Mouse (Mus musculus) erythroid progenitor cell, adult 5-6 weeks (primary cell): Measurements from ENCODE around the gene Pde4d. TPM values are rescaled to one million over a fixed set of nuclear protein-coding genes. Genes with fewer than 3 reads are reported as not detected.
"Not testable (repeated sequence)": the region's sequence is repeated elsewhere in the genome, so short reads cannot be mapped to it uniquely, and the experiment has no call there.

Experiments used
- ATAC-seq: replicated peaks from 2 replicates; pipeline ENCODE4 v1.8.0; 2016; ENCODE audit warnings: moderate number of reproducible peaks, mild to moderate bottlenecking, moderate TSS enrichment, inconsistent platforms; ENCODE audit not compliant: poor library complexity, low FRiP score, severe bottlenecking
- total RNA-seq, 2 experiments: library from RNA; stranded (forward) in 1 of 2; stranded (reverse) in 1 of 2; fragments of 150-400 nt in 1 of 2; fragments of 186-747, 209-891 nt in 1 of 2; gene quantifications; 2 replicates each; pipeline versions ENCODE4 v1.2.3 to v1.2.4; 2015 to 2017; ENCODE audit warnings: low replicate concordance in 2 of 2

Pde4d gene
- total RNA-seq, 2 experiments from 2014 or later: 61.3 to 82.2 TPM

DNA sequence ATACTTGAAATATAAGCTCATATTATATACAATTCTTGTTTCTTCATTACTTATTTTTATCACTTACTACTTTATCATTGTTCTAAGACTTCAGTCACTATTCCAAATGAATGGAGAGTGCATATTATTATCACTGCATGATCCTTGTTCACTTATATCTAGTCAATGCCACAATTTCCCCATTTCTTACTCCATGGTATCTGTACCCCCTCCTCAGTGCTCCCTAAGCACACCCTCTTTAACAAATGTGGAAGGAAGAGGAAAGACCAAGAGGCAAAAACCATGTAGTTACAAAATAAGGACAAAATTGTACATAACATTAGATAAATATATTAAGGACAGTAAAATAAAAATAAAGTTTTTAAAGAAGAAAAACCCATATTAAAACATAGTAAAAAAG lies 216.8 kb downstream of the Pde4d start:
- no peak for ATAC-seq

DNA sequence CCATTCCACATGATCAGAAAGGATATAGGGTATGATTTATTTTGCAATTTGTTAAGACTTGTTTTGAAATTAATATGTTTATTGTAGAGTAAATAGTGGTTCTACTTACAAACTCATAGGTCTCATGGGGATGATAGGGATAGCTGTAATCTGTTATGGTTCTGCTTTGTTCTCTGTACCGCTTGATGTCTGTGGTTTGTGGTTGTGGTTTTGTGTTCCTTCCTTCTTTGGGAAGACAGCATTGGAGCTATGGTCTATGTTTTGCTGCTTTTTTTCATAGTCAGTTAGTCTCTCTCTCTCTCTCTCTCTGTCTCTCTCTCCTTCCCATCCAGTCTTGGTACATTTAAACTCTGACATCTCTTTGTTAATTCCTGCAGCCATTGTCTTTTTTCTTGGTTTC lies 217.3 kb downstream of the Pde4d start:
- ATAC-seq: no peak

DNA sequence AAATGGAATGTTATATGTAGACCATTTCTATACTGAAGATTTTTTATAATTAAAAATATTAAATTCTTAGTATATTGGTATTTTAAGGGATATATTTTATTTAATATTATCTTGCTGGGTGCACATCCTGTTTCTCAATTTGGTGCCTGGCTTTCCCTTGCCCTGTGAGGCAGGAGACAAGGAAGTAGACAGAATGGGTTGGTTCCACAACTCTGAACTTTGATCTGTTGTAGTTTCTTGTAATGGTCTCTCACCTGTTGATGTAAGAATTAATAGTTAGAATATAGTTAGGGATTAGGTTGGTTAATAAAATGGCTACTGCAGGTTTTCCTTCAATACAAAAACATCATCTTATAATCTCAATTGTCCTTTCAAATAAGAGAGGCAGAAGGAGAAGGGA lies 227.3 kb downstream of the Pde4d start:
- ATAC-seq: no peak

DNA sequence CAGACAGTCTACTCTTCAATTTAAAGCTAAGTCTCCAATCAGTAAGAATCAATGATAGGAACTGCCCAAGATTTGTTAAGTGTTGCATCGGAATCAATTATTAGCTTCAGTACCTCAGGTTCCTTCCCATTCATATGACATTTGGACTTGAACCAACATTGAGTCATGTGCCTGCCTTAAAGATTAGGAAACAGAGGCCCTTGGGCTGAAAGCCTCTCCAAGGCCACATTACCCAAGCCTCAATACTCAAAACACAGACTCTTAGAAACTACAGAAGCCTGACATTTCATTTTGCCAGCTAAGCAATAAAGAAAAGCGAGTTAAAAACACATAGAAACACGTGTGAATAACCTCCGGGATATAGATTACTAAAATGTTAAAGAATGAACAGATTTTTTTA lies 233.3 kb downstream of the Pde4d start:
- no peak for ATAC-seq

DNA sequence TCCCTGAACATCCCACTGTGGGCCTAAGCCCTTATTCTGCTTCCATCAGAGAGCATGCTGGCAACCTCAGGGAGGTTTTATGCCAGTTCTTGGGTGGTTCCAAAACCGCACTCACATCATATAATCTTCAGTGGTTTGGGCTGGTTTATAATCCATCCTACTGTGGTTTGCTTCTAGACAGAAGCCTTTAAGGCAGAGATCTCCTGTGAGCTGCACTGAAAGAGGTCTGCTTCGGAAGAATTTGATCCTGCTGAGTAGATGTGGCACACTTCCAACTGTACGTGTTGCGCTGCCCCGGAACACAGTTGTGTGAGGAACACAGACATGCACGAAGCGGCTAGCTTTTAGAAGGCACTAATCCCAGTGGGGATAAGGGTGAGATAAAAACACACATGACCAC lies 236.1 kb downstream of the Pde4d start:
- ATAC-seq: no peak

DNA sequence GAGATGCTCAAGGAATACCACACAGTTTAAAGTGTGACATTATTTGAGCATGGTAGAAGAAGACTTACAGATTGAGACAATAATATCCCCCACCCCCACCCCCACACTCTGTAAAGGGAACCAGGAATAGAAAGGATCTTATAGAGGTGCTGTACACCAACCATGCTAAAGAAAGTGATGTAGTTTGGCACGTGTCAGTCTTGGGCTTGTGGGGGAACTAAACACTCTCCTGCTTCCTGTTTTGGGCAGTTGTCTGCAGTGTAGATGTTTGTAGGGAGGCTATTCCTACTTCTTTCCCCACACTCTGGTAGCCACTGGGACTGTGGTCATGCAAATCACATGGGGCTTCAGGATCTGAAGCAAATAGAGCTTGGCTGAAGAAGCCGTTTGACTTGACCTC lies 236.5 kb downstream of the Pde4d start:
- no peak for ATAC-seq

DNA sequence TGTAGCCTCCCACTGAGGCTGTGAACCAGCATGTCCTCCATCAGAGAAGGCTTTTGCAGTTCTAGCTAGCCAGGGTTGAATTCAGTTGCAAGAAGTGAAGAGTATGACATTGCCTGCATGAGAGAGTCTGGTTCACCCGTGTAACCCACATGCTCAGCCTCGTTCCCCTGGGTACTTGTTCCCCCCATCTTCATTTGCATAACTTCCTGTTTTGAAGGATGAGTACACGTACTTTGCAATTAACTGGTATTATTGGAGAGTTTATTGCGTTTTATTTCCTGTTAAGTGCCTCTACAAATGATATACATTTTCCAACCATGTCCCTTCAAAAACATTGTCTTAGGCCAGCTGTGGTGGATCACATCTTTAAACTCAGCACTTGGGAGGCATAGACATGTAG lies 237.1 kb downstream of the Pde4d start:
- ATAC-seq: no peak

DNA sequence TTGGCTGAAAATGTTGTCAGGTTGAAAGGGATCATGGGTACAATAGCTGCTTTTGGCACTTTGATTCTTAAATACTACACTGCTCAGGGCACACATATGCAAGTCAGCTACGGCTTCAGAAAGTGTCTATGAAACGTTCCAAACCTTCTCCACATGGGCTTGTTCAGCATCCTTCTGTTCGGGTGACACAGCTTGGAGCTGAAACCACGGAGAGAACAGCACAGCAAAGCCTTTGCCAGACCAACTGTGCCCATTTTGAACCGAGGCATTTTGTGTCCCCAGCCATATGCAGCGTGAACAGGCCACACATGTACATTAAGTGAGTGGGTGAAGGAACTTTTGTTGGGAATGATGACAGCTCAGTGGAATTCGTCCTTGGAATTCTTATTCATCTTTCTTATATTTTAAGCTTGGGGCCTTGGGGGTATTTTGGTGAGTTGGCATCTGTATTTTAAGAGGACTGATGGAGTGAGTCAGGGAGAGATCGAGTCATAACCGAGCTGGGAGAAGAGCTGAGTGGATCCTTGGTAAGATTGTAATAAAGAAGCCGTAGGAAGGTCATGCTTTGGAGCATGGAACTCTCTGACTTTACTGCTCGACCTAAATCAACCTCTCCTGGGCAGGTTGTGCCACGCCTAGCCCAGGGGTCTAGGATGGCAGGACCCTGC lies 243.3 kb downstream of the Pde4d start:
- no peak for ATAC-seq

DNA sequence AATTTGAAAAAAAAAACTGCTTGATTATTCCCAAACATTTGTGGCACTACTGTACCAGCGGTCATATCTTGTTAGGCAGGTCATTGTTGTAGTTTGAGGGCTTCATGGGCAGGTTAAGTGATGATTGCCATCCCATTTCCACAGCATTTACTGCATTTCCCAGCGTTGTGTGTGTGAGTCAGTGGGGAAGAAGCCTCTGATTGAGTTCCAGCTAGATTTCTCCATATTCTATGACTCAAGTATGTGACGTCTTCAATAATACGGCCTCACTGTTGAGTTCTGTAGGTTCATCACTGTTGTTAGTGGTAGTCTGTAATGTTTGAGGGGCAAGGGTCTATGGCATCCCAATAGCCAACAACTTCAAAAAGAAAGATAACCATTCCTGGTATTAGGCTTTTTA lies 255.7 kb downstream of the Pde4d start:
- ATAC-seq: no peak

DNA sequence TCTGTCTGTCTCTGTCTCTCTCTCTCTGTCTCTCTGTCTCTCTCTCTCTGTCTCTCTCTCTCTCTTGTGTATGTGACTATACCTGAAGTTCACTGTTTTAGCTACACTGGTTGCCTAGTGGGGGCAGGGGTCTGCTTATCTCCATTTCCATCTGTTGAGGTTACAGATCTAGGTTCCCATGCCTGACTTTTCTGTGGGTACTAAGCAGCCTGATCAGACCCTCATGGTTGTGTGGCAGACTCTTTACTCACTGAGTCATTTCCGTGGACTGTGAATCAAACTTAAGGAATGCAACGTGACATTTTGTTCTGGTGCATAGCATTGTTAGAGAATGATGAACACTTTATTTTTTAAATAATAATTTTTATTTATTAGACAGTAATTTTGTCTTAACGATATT lies 264.3 kb downstream of the Pde4d start:
- ATAC-seq: no peak

DNA sequence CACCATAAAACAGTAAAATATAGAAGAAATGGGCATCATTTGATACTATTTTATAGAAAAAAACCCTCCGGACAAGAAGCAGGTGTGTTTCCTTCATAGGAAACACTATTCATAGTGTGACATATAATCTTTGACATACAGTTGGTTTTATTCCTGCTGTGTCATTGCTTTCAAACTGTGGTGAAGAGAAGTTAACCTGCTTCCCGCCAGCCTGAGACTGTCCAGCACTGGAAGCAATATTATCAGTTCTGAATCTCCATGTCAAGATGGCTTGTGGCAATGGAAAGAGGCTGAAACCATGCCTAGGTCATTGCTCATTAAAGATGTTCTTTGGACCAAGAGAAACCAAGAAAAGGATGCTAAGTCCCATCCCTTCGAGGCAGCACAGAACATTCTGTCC lies 265.3 kb downstream of the Pde4d start:
- ATAC-seq: no peak

DNA sequence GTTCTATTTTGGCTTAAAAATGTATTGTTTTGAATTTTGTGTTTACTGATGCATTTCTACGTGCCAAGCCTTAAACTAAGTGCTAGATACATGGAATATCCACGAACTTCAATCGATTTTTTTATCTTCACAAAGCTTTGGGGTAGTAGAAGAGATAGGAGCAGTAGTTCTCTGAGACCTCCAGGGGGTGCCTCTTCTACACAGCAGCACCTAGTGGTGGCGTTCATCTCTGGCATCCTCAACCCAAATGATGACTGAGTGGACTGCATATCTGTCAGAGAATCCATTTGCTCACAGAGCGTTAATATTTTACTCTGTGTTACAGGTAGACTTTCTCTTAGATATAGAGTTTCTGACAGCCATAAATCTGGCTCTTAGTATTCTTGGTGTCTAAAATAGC lies 272.5 kb downstream of the Pde4d start:
- no peak for ATAC-seq

DNA sequence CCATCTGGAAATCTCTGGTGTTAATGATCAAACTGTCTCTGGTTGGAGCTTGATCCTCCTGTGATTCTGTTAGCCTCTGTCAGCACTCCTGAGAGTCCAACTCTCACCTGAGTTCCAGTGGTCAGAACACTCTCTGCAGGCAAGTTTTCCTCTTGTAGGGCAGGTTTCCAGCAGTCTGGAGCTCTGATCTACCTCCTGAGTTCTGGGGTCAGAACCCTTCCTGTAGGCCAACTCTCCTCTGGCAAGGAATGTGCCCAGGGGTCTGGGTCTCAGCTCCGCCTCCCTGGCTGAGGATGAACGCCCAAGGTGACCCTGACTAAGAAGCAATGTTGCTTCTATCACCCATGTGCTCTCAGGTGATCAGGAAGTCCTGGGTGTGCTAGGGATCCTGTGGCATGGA lies 284.6 kb downstream of the Pde4d start:
- ATAC-seq: not testable (repeated sequence)

DNA sequence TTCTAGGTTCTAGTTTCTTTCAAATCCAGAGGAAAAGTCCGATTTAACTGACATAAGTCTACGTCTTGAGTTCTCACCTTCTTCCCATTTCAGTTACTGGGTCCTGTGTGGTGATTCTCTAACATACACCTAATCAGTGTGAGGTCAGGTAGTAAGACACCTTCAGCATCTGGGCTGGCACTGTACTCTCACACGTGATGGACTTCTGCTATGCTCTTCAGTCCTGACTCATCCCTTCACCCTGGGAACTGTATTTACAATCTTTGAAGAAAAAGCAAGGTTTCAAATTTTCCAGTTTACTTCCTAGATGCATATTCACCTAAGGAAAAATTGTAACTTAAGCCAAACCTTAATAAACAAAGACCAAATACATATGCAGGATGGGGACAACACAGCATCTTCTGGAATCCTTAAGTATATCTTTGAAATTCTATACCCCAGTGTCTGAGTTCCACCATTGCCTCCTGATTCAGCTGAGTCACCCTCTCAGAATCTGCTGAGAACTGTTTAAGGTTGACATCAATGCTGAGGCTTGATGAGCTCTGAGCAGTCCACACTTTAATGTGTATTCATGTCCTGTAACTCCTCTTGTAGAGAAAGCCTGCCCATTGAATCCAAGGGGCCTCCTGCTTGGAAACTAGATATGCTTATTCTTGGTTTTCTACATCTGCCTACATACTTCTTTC lies 301.6 kb downstream of the Pde4d start:
- no peak for ATAC-seq

DNA sequence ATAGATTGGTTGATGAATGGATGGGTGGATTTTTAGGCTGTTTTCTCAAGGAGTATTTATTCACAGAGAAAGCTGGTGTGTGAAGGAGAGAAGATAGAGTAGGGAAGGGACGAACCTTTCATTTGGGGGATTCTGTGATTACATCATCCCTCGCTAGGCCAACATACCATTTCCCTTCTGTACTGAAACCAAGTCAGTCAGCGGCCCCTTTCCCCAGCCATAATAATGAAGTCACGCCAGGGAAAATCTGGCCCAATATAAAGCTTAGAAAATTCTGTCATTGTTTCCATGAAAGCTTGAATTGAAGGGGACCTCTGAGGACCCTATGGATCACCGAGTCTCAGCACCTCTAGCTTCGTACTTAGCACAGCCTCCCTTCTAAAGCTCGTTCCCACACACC lies 307.7 kb downstream of the Pde4d start:
- no peak for ATAC-seq

DNA sequence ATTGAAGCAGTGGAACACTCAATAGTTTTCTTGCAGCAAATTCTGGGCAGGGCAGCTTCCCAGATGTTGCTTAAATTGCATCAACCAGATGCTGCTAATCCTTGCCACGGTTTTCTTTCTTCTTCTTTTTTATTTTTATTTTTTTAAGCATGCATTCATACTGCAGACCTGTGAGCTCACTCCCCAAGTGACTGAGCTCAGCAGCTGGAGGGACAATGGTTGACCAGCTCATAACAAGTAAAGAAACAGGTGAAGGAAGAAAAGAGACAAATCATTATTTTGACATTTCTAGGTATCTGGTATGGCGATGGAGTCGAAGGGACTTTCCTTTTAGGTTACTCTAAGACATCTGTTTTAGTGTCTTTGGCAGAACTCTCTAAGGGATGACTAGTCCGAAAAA lies 308.6 kb downstream of the Pde4d start:
- ATAC-seq: no peak

DNA sequence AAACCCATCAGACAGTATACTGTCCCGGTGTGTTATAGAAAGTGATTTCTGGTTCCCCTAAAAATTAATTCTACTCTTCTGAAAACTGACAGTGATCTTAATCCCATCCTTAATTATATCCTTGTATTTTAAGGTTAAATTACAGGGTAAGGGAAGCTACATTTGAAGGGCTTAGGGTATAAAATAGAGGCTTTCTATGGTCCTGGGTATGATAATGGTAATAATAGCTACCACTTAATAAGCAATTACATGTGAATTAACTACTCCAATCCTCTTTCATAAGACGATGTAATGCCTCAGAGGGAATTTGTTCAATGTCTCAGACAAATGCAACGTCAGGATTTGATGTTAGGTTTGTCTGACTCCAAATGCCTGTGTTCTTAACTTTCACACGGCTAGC lies 309.4 kb downstream of the Pde4d start:
- no peak for ATAC-seq

DNA sequence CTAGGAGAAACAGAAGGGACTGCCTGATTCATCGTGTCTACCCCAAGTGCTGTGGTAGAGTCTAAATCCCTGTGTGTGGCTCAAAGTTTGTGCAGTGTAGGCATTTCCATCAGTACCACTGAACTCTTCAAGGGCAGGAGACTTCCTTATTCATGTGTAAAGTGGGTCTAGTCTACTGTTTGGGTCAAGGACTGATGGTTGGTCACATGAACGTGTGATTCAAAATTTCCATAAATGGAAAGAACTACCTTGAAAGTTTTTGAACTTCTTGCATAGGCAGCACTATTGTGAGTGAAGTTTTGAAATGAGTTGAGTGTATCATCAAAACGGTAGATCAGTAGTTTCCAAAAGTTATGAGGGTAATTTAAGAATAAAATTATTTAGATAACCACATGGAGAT lies 313.5 kb downstream of the Pde4d start:
- no peak for ATAC-seq

DNA sequence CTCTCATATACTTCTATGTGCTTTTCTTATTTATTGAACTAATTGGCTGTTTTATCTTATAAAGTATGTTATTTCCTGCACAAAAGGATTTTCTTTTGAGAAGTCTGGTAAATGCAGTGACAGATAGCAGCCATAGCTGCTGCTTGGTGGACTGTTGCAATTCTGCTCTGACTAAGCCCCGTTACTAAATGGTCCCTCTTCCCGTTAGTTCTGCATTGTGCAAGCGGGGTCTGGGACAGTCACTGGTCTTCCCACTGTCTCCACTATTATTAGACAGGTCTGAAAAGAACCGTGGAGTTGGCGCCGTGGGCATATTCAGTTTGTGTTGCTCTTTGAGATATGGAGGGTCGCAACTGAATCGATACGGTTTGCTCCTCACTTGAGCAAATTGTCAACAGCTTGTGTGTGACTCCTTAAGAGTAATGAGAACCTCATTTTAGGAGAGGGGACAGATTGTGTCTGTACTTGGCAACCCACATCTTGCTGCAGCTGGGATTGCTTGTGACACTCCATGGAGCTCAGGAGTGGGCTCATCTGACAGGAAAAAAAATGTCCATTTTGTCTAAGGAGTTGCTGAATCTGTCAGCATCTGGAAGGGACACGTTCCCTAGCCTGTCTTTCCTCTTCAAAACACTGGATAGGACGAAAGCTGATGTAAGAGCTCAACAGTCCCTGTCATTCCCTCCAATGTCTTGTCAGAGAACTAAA lies 316.4 kb downstream of the Pde4d start:
- no peak for ATAC-seq

DNA sequence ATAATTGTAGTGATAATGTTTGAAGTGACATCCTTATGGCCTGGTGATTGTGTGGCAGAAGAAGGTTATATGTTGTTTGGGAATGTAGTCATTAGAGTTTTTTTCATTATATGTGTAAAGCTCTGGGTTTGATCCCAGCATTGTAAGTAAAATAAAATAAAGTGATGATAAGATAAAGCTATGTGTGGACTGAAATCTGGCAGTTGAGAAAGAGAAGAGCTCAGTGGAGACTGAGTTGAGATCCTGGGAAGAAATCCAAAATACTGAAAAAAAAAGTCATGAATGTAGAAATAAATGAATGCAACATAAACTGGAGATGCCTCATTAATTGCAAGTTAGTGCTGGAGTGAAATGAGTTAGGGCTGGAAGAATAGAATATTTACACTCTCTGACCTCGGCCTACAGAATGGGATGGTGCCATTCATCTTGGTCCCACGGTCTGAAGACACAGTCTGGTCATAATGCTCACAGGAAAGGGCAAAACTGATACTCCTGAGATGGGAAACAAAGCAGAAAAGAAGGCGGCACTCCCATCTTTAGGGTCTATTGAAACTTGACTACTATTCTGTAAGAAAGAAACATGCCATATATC lies 319.8 kb downstream of the Pde4d start:
- ATAC-seq: no peak

DNA sequence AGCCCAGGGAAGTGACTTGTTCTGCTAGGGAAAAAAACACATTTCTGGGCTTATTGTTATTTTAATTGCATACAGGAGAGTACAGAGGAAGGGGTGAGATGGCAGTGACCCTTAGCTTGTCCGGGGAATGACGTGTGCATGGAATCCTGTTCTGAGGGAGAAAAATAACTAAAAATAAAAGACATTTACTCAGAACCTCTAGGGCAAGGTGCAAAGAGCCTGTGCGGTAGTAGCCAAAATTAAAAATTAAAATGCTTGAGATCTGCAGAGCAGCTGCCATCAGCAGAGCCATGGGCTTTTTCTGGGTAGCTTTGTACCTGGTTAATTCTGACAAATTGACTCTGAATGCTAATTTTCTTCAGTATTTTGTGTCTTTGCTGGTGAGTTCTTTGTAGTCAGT lies 322.6 kb downstream of the Pde4d start:
- ATAC-seq: no peak
